25 mouse cellular contexts compared by ENCODE assay signal in the genomic region with DNA sequence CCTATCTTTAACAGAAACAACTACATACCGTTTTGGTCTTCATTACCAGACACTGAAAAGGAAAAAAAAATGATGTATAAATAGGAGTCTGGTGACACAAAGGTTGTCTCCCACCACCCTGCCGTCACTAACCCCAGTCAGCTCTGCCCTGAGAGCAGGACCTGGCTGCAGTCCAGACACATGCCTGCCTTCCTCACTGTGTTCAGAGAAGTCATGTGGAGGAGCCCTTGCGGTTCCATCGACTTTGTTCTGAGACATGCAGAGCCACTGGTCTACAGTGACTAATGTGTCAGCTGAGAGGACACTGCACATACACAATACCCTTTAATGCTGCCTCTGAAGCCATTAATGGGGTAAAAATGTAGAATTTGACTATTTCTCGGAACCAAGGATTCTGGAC. TPM values are rescaled to one million over a fixed set of nuclear protein-coding genes. Genes with fewer than 3 reads are reported as not detected.
DNase-seq lines count a peak whose midpoint lies in the region; ATAC-seq lines count a peak whose summit lies in the region.
"Had no signal": no experiment of that assay in that cellular context is flagged by ENCODE, and none has a peak within 500 bp of the region (broad histone marks: within the 10 kb centered on the region; RNA-seq: fewer than 3 reads in every experiment).

No protein-coding gene starts in this region.

- 49% methylated on average over 5 of the region's 5 CpGs for WGBS in heart, embryonic 13.5 days

- no peak overlapping the region for H3K9ac ChIP-seq in heart, embryonic 13.5 days
- H3K9ac ChIP-seq: embryonic facial prominence, embryonic 15.5 days; liver, embryonic 13.5 days had no signal

- H3K4me1 ChIP-seq in heart, embryonic 13.5 days, result peaks cover 44% of the 10 kb centered on the region
- H3K4me1 ChIP-seq: embryonic facial prominence, embryonic 15.5 days had no signal

- H3K4me3 ChIP-seq in heart, embryonic 13.5 days, result no peak overlapping the region
- H3K4me3 ChIP-seq: embryonic facial prominence, embryonic 15.5 days; gastrocnemius, adult 2 months; hindbrain, embryonic 10.5 days; liver, embryonic 13.5 days had no signal

- peak overlapping the region; percentile 25; the same call in 1 of the 2 replicates for H3K27ac ChIP-seq in heart, embryonic 13.5 days (replicated peaks)
- H3K27ac ChIP-seq: embryonic facial prominence, embryonic 15.5 days; gastrocnemius, adult 2 months; hindbrain, embryonic 10.5 days; liver, embryonic 13.5 days; stomach, postnatal 0 days had no signal

- H3K9me3 ChIP-seq in heart, embryonic 13.5 days, result no peaks in the 10 kb centered on the region
- H3K9me3 ChIP-seq: embryonic facial prominence, embryonic 15.5 days; G1E; hindbrain, embryonic 10.5 days; liver, embryonic 13.5 days had no signal

- no peak; the same call in 1 of the 2 replicates for ATAC-seq in heart, embryonic 13.5 days (ENCODE audit: extremely low read depth, insufficient number of reproducible peaks, low FRiP score, low TSS enrichment)
- ATAC-seq: forebrain, embryonic 14.5 days; intestine, postnatal 0 days had no signal

- no peak for DNase-seq in heart, adult 8-10 months (ENCODE audit: low spot score)
- peak; percentile 40 for DNase-seq in kidney, postnatal 10 days
- DNase-seq in kidney, adult 18-20 months, result no peak
- DNase-seq in right cerebral cortex, postnatal 14 days, result peak; percentile 21
- no peak for DNase-seq in right cerebral cortex, adult 2 months (ENCODE audit: low spot score in 2 of 2)
- DNase-seq in gastrocnemius, postnatal 25 days, result no peak
- DNase-seq: adrenal gland, adult 2 months; B cell, adult 2 months; cerebellum, adult 2 months; gastrocnemius, adult 2 months; liver, embryonic 13.5 days; lung, adult 2 months; lung, postnatal 14 days; thymus, adult 2 months had no signal

- H3K27me3 ChIP-seq in heart, embryonic 13.5 days (replicated peaks), result no peaks in the 10 kb centered on the region
- H3K27me3 ChIP-seq: CH12.LX; embryonic facial prominence, embryonic 15.5 days; liver, embryonic 13.5 days had no signal

- H3K36me3 ChIP-seq in heart, embryonic 13.5 days, result peaks cover 35% of the 10 kb centered on the region

- no peak overlapping the region for H3K4me2 ChIP-seq in heart, embryonic 13.5 days
- H3K4me2 ChIP-seq: embryonic facial prominence, embryonic 15.5 days; liver, embryonic 13.5 days; midbrain, embryonic 11.5 days had no signal

RNA-seq across cellular contexts. Expression of a gene that starts 27.6 kb away (rescaled TPM):
- polyA plus RNA-seq in heart, embryonic 13.5 days (2015; fragmentation: Nextera tagmentation; extraction: Ambion mirVana), result 18.6 and 21.1 TPM in 2 replicates
- total RNA-seq in heart, adult 8-10 months (2022), result 10 to 100 TPM; 13.7 to 16.8 (median 16.6) TPM
- 10 to 100 TPM; 15.0 to 17.4 TPM for total RNA-seq in gastrocnemius, postnatal 25 days (2021)

RNA-seq across cellular contexts. Expression of a gene that starts 44.3 kb away (rescaled TPM):
- 25.6 and 29.3 TPM in 2 replicates for polyA plus RNA-seq in heart, embryonic 13.5 days (2015; fragmentation: Nextera tagmentation; extraction: Ambion mirVana)
- total RNA-seq in heart, adult 8-10 months (2022), result 10 to 100 TPM; 12.4 to 13.9 (median 13.1) TPM
- total RNA-seq in gastrocnemius, postnatal 25 days (2021), result 10 to 100 TPM; 12.6 to 14.5 TPM

RNA-seq across cellular contexts. Expression of a gene that starts 44.4 kb away (rescaled TPM):
- polyA plus RNA-seq in heart, embryonic 13.5 days (2015; fragmentation: Nextera tagmentation; extraction: Ambion mirVana), result 0.15 and 0.28 TPM in 2 replicates
- under 1 TPM; 0.19 to 0.28 (median 0.27) TPM for total RNA-seq in heart, adult 8-10 months (2022)
- total RNA-seq in gastrocnemius, postnatal 25 days (2021), result under 1 TPM in 1 of 2 experiments, not detected in 1; 0.15 TPM
- total RNA-seq: common myeloid progenitor, adult 5-6 weeks; midbrain, postnatal 0 days had no signal

Comparison
In these comparisons a context has a peak if more than half of its experiments do, and no peak if none do; other contexts are left out.
1. DNase-seq: peak in kidney, postnatal 10 days (single experiment) and right cerebral cortex, postnatal 14 days (single experiment); none in heart, adult 8-10 months (single experiment), kidney, adult 18-20 months (single experiment), right cerebral cortex, adult 2 months (0 of 2) and gastrocnemius, postnatal 25 days (single experiment).